Comparison of ENCODE assay signal across 8 mouse cellular contexts in the genomic region with DNA sequence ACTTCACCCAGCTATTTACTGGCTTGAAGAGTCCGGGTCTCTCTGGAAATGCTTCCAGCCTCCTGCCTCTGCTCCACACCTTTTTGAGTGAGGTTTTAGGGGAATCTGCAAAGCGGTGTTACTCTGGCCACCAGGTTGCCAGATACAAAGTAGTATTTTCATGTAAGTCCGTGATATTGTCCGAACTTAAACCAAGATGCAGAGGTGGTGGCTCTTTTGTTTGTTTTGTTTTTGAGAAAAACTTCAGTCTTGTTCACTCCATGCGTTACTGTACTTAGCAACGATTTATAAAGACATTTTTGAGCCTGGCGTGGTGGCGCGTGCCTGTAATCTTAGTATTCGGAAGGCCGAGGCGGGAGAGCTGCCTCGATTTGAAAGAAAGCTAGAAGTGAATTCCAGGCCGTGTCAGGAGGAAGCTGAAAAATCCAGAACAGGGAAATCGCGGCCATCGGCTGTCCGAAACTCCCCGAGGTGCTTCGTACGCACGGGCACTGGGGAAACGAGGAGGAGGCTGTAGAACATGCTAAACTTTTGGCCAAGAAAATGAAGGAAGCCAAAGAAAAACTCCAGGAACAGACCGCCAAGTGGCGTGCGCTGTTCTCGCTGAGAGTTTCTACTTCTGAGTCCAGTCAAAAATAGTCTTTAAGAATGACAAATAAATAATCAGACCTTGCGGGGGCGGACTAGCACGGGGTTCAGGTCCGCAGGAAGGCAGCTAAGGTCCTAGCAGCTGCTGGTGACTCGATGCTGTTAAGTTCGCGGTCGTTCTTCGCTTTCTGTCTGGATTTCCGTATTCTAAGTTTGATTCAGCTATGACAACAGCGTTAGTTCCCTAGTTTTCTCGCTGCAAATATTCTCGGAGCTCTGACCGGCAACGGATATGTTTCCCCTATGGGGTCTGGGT. TPM values are rescaled to one million over a fixed set of nuclear protein-coding genes. Genes with fewer than 3 reads are reported as not detected.
A peak's percentile ranks its signal among the peaks of the same experiment; 100 is the strongest.
DNase-seq lines count a peak whose midpoint lies in the region; ATAC-seq and TF ChIP-seq lines count a peak whose summit lies in the region.

No protein-coding gene starts in this region.

- no peak for TF ChIP-seq CTCF in gastrocnemius, adult 2 months (IDR thresholded peaks at IDR 0.05)

- H3K9me3 ChIP-seq in hindbrain, embryonic 16.5 days (ENCODE audit: control insufficient read depth, low read length), result no peaks in the 10 kb centered on the region
- H3K9me3 ChIP-seq in neural tube, embryonic 15.5 days (replicated peaks), result no peaks in the 10 kb centered on the region

- no peaks in the 10 kb centered on the region for H3K36me3 ChIP-seq in hindbrain, embryonic 16.5 days (ENCODE audit: control insufficient read depth, insufficient read depth, low read length)
- H3K36me3 ChIP-seq in neural tube, embryonic 15.5 days, result no peaks in the 10 kb centered on the region

- H3K4me2 ChIP-seq in hindbrain, embryonic 16.5 days (ENCODE audit: low read length), result peak overlapping the region; percentile 63
- peak overlapping the region; percentile 65 for H3K4me2 ChIP-seq in neural tube, embryonic 15.5 days

- DNase-seq in gastrocnemius, adult 2 months, result peak; percentile 42
- DNase-seq in gastrocnemius, adult 8-10 months (ENCODE audit: low spot score in 2 of 2), result no peak
- DNase-seq in NIH3T3 (ENCODE audit: low read depth), result peak; percentile 75
- peak; percentile 31 to 49 for DNase-seq in lung, adult 18-20 months
- DNase-seq in frontal cortex, postnatal 10 days (ENCODE audit: low spot score in 2 of 2), result no peak

- peak; percentile 32 for ATAC-seq in erythroblast, adult 5-6 weeks (replicated peaks; ENCODE audit: low FRiP score, poor library complexity, severe bottlenecking)
- no peak for ATAC-seq in hindbrain, embryonic 16.5 days
- ATAC-seq in neural tube, embryonic 15.5 days (ENCODE audit: low FRiP score), result no peak

- peaks cover 14% of the 10 kb centered on the region for H3K27me3 ChIP-seq in hindbrain, embryonic 16.5 days (replicated peaks; ENCODE audit: control insufficient read depth, insufficient read depth, low read length)
- H3K27me3 ChIP-seq in neural tube, embryonic 15.5 days (replicated peaks), result peaks cover 32% of the 10 kb centered on the region

- H3K9ac ChIP-seq in hindbrain, embryonic 16.5 days (ENCODE audit: low read depth, low read length), result peak overlapping the region; percentile 2
- peak overlapping the region; percentile 39; the same call in 1 of the 2 replicates for H3K9ac ChIP-seq in neural tube, embryonic 15.5 days (replicated peaks)

- H3K27ac ChIP-seq in gastrocnemius, adult 2 months, result peak overlapping the region; percentile 89
- H3K27ac ChIP-seq in hindbrain, embryonic 16.5 days (ENCODE audit: low read depth, low read length), result no peak overlapping the region
- 0 out of 2 replicates have a peak overlapping the region, but pooled peaks have one; percentile 37 for H3K27ac ChIP-seq in neural tube, embryonic 15.5 days (replicated peaks)

- peaks cover 10% of the 10 kb centered on the region for H3K4me1 ChIP-seq in hindbrain, embryonic 16.5 days (ENCODE audit: control insufficient read depth, insufficient read depth, low read depth, low read length)
- H3K4me1 ChIP-seq in neural tube, embryonic 15.5 days, result peaks cover 33% of the 10 kb centered on the region

- intact Hi-C loops in gastrocnemius, adult 2 months (cut with DNase I), result loop anchor here (5.0 to 10.0 kb wide), 3 partner anchors 107 to 2000 kb away; a partner anchor contains a TSS

- 1% methylated on average over 42 of the region's 42 CpGs for WGBS in hindbrain, embryonic 16.5 days
- under 1% methylated on average over 42 of the region's 42 CpGs for WGBS in neural tube, embryonic 15.5 days

- peak overlapping the region; percentile 89 for H3K4me3 ChIP-seq in gastrocnemius, adult 2 months
- peak overlapping the region; percentile 41 for H3K4me3 ChIP-seq in hindbrain, embryonic 16.5 days (ENCODE audit: low read length)
- H3K4me3 ChIP-seq in neural tube, embryonic 15.5 days (replicated peaks), result peak overlapping the region; percentile 41

RNA-seq across cellular contexts. Expression of a gene that starts 3.7 kb away (rescaled TPM):
- under 1 TPM; 0.20 to 0.22 TPM for total RNA-seq in gastrocnemius, adult 2 months (2021)
- total RNA-seq in gastrocnemius, adult 8-10 months (2022), result under 1 TPM in 2 of 4 experiments, not detected in 2; 0.35 to 0.52 TPM
- total RNA-seq in erythroblast, adult 5-6 weeks (2015; ENCODE audit: low replicate concordance), result not detected in 2 replicates
- total RNA-seq in erythroblast, adult 5-6 weeks (2017; ENCODE audit: low replicate concordance), result 0.14 TPM in 1 of 2 replicates, not detected in the other
- 13.9 and 16.8 TPM in 2 replicates for polyA plus RNA-seq in hindbrain, embryonic 16.5 days (2015; fragmentation: Nextera tagmentation; extraction: Ambion mirVana)
- 10.8 and 12.3 TPM in 2 replicates for polyA plus RNA-seq in neural tube, embryonic 15.5 days (2015; fragmentation: Nextera tagmentation; extraction: Ambion mirVana)

RNA-seq across cellular contexts. Expression of a gene that starts 5.6 kb away (rescaled TPM):
- 1 to 10 TPM; 7.0 to 7.7 TPM for total RNA-seq in gastrocnemius, adult 2 months (2021)
- total RNA-seq in gastrocnemius, adult 8-10 months (2022), result 1 to 10 TPM; 7.8 to 9.6 (median 8.4) TPM
- 0.63 and 3.3 TPM in 2 replicates for total RNA-seq in erythroblast, adult 5-6 weeks (2015; ENCODE audit: low replicate concordance)
- 1.4 and 2.1 TPM in 2 replicates for total RNA-seq in erythroblast, adult 5-6 weeks (2017; ENCODE audit: low replicate concordance)
- 3.6 and 3.7 TPM in 2 replicates for polyA plus RNA-seq in hindbrain, embryonic 16.5 days (2015; fragmentation: Nextera tagmentation; extraction: Ambion mirVana)
- polyA plus RNA-seq in neural tube, embryonic 15.5 days (2015; fragmentation: Nextera tagmentation; extraction: Ambion mirVana), result 5.0 and 5.1 TPM in 2 replicates

RNA-seq across cellular contexts. Expression of a gene that starts 44.5 kb away (rescaled TPM):
- 10 to 100 TPM; 21.8 to 24.8 TPM for total RNA-seq in gastrocnemius, adult 2 months (2021)
- total RNA-seq in gastrocnemius, adult 8-10 months (2022), result 10 to 100 TPM; 22.3 to 24.5 (median 22.8) TPM
- 14.6 and 28.6 TPM in 2 replicates for total RNA-seq in erythroblast, adult 5-6 weeks (2015; ENCODE audit: low replicate concordance)
- total RNA-seq in erythroblast, adult 5-6 weeks (2017; ENCODE audit: low replicate concordance), result 23.4 and 26.7 TPM in 2 replicates
- 80.9 and 98.1 TPM in 2 replicates for polyA plus RNA-seq in hindbrain, embryonic 16.5 days (2015; fragmentation: Nextera tagmentation; extraction: Ambion mirVana)
- polyA plus RNA-seq in neural tube, embryonic 15.5 days (2015; fragmentation: Nextera tagmentation; extraction: Ambion mirVana), result 87.6 and 88.5 TPM in 2 replicates

RNA-seq across cellular contexts. Expression of a gene that starts 44.6 kb away (rescaled TPM):
- 1 to 10 TPM; 2.4 TPM for total RNA-seq in gastrocnemius, adult 2 months (2021)
- total RNA-seq in gastrocnemius, adult 8-10 months (2022), result 1 to 10 TPM; 2.8 to 3.2 (median 2.8) TPM
- 2.3 and 3.6 TPM in 2 replicates for total RNA-seq in erythroblast, adult 5-6 weeks (2015; ENCODE audit: low replicate concordance)
- 2.1 and 2.9 TPM in 2 replicates for total RNA-seq in erythroblast, adult 5-6 weeks (2017; ENCODE audit: low replicate concordance)
- 5.3 and 7.0 TPM in 2 replicates for polyA plus RNA-seq in hindbrain, embryonic 16.5 days (2015; fragmentation: Nextera tagmentation; extraction: Ambion mirVana)
- polyA plus RNA-seq in neural tube, embryonic 15.5 days (2015; fragmentation: Nextera tagmentation; extraction: Ambion mirVana), result 6.2 TPM in 2 replicates

Comparison
In these comparisons a context has a peak if more than half of its experiments do, and no peak if none do; other contexts are left out.
1. DNase-seq: peak in gastrocnemius, adult 2 months (single experiment), NIH3T3 (single experiment) and lung, adult 18-20 months (2 of 2); none in gastrocnemius, adult 8-10 months (0 of 2) and frontal cortex, postnatal 10 days (0 of 2).
2. Peak in every context shown above with its lines, with median percentiles within 50 percentile points of each other: H3K4me3 ChIP-seq.